Mouse (Mus musculus) limb, embryonic 14.5 days (tissue): ENCODE results near the gene Utf1. TPM values are rescaled to one million over a fixed set of nuclear protein-coding genes. Genes with fewer than 3 reads are reported as not detected.
A peak's percentile ranks its signal among the peaks of the same experiment; 100 is the strongest.

Source experiments
- ATAC-seq: fragments of 200-750 bp; cut with Nextera tagmentation; 2 replicates; pipeline ENCODE4 v1.8.0; 2017; ENCODE audit warnings: low read depth, moderate number of reproducible peaks, moderate TSS enrichment; ENCODE audit not compliant: low FRiP score
- DNase-seq: peaks from one replicate; pipeline ENCODE4 v3.0.0-alpha.2; 2015; ENCODE audit warnings: low spot score
- H3K27ac ChIP-seq: fragments of 300-500 bp; sonication (generic); replicated peaks from 2 replicates; pipeline ENCODE4 v1.5.1; 2014; ENCODE audit warnings: low read depth, mild to moderate bottlenecking, low read length, moderate library complexity, mixed read lengths
- H3K27me3 ChIP-seq: fragments of 300-500 bp; sonication (generic); 2 replicates; pipeline ENCODE4 v1.6.1; 2014; ENCODE audit warnings: low read length, mixed read lengths; ENCODE audit not compliant: control insufficient read depth, insufficient read depth
- H3K36me3 ChIP-seq: fragments of 300-500 bp; sonication (generic); 2 replicates; pipeline ENCODE4 v1.6.1; 2014; ENCODE audit warnings: mild to moderate bottlenecking, low read length, moderate library complexity, mixed read lengths; ENCODE audit not compliant: control insufficient read depth, insufficient read depth
- H3K4me1 ChIP-seq: fragments of 300-500 bp; sonication (generic); 2 replicates; pipeline ENCODE4 v1.6.1; 2014; ENCODE audit warnings: antibody characterized with exemption, low read length, mixed read lengths; ENCODE audit not compliant: control insufficient read depth, insufficient read depth
- H3K4me2 ChIP-seq: fragments of 300-500 bp; sonication (generic); replicated peaks from 2 replicates; pipeline ENCODE4 v1.6.1; 2014; ENCODE audit warnings: low read depth, mild to moderate bottlenecking, low read length, moderate library complexity; ENCODE audit not compliant: severe bottlenecking
- H3K4me3 ChIP-seq: fragments of 300-500 bp; sonication (generic); replicated peaks from 2 replicates; pipeline ENCODE4 v1.5.1; 2014; ENCODE audit warnings: low read length
- H3K9ac ChIP-seq: fragments of 300-500 bp; sonication (generic); 2 replicates; pipeline ENCODE4 v1.6.1; 2014; ENCODE audit warnings: mild to moderate bottlenecking, low read depth, low read length, moderate library complexity; ENCODE audit not compliant: severe bottlenecking
- H3K9me3 ChIP-seq: fragments of 300-500 bp; sonication (generic); 2 replicates; pipeline ENCODE4 v1.6.1; 2016; ENCODE audit warnings: low read length; ENCODE audit not compliant: control insufficient read depth
- POLR2A ChIP-seq: fragments of 200-500 bp; IDR thresholded peaks from 2 replicates; pipeline ENCODE4 v1.8.0; 2012; ENCODE audit warnings: inconsistent platforms, mild to moderate bottlenecking, moderate library complexity, borderline replicate concordance; ENCODE audit not compliant: insufficient read depth, insufficient read length; ENCODE audit errors: extremely low read depth
- WGBS: fragments of 180-500 bp; shearing (Covaris S2); extraction: QIAGEN DNeasy Blood & Tissue Kit; methylation state at CpG from one replicate; pipeline ENCODE4 v1.1.7; 2014; 5-methylcytosine and 5-hydroxymethylcytosine counted together
- polyA plus RNA-seq, 2 experiments: library from polyadenylated mRNA; depleted of rRNA in 1 of 2; stranded (reverse) in 1 of 2; unstranded in 1 of 2; fragments of >200 nt; fragmentation: Nextera tagmentation in 1 of 2; extraction: Ambion mirVana in 1 of 2; gene quantifications; 2 replicates each; pipeline versions ENCODE4 v1.2.1 to v1.2.3; 2012 to 2014

Gene Utf1
- polyA plus RNA-seq, 2 experiments = 0.11 to 0.15 TPM

- Histone ChIP-seq H3K27me3 (no peaks in the 10 kb centered on the region), H3K27ac (no peak overlapping the region), H3K9me3 (no peaks in the 10 kb centered on the region), H3K4me2 (0 out of 2 replicates have a peak overlapping the region, but pooled peaks have one; percentile 13), H3K4me3 (no peak overlapping the region), H3K4me1 (no peaks in the 10 kb centered on the region), H3K9ac (no peak overlapping the region), H3K36me3 (no peaks in the 10 kb centered on the region)
- ATAC-seq = no peak
- peak; percentile 89 for DNase-seq
- 19% methylated on average over 10 of the region's 10 CpGs for WGBS
- TF ChIP-seq POLR2A = no peak
These were observed 25.9 kb downstream of the Utf1 start for GRCm38 (mm10) chr7:139969348-139970130.

- Histone ChIP-seq H3K4me2 (no peak overlapping the region), H3K9ac (no peak overlapping the region), H3K4me1 (no peaks in the 10 kb centered on the region), H3K27me3 (no peaks in the 10 kb centered on the region), H3K9me3 (no peaks in the 10 kb centered on the region), H3K36me3 (no peaks in the 10 kb centered on the region), H3K4me3 (no peak overlapping the region), H3K27ac (no peak overlapping the region)
- 77% methylated on average over 10 of the region's 10 CpGs for WGBS
- TF ChIP-seq POLR2A = no peak
- no peak for DNase-seq
- no peak for ATAC-seq
These were observed 26.8 kb downstream of the Utf1 start for GRCm38 (mm10) chr7:139970216-139970919.

- no peak overlapping the region for H3K4me3 ChIP-seq
- ATAC-seq (no peak), DNase-seq (no peak)
- H3K4me1 ChIP-seq = no peaks in the 10 kb centered on the region
- no peaks in the 10 kb centered on the region for H3K27me3 ChIP-seq
- no peak overlapping the region for H3K4me2 ChIP-seq
- 76% methylated on average over 5 of the region's 5 CpGs for WGBS
- no peak overlapping the region for H3K27ac ChIP-seq
- no peaks in the 10 kb centered on the region for H3K36me3 ChIP-seq
- no peak overlapping the region for H3K9ac ChIP-seq
- no peaks in the 10 kb centered on the region for H3K9me3 ChIP-seq
- TF ChIP-seq POLR2A = no peak
These were observed 27.4 kb downstream of the Utf1 start for GRCm38 (mm10) chr7:139970979-139971378.

GRCm38 (mm10) chr7:139971436-139971835, 27.8 kb downstream of the Utf1 start:
- H3K27ac ChIP-seq = no peak overlapping the region
- ATAC-seq = no peak
- no peaks in the 10 kb centered on the region for H3K9me3 ChIP-seq
- 69% methylated on average over 6 of the region's 6 CpGs for WGBS
- no peak overlapping the region for H3K9ac ChIP-seq
- DNase-seq = no peak
- TF ChIP-seq POLR2A = no peak
- H3K4me2 ChIP-seq = no peak overlapping the region
- no peaks in the 10 kb centered on the region for H3K36me3 ChIP-seq
- no peaks in the 10 kb centered on the region for H3K4me1 ChIP-seq
- no peak overlapping the region for H3K4me3 ChIP-seq
- no peaks in the 10 kb centered on the region for H3K27me3 ChIP-seq

GRCm38 (mm10) chr7:139972923-139973331, 29.3 kb downstream of the Utf1 start:
- DNase-seq = no peak
- no peak overlapping the region for H3K27ac ChIP-seq
- no peaks in the 10 kb centered on the region for H3K27me3 ChIP-seq
- no peak for ATAC-seq
- no peak overlapping the region for H3K4me2 ChIP-seq
- no peak for TF ChIP-seq POLR2A
- H3K9ac ChIP-seq = no peak overlapping the region
- H3K36me3 ChIP-seq = no peaks in the 10 kb centered on the region
- H3K4me3 ChIP-seq = no peak overlapping the region
- H3K4me1 ChIP-seq = no peaks in the 10 kb centered on the region
- H3K9me3 ChIP-seq = no peaks in the 10 kb centered on the region
